Mouse (Mus musculus): ENCODE results near the gene Sap30l. TPM values are rescaled to one million over a fixed set of nuclear protein-coding genes. Genes with fewer than 3 reads are reported as not detected.

Gene Sap30l
- total RNA-seq, 2 experiments from 2014 or later = 4.4 to 4.8 TPM

DNA sequence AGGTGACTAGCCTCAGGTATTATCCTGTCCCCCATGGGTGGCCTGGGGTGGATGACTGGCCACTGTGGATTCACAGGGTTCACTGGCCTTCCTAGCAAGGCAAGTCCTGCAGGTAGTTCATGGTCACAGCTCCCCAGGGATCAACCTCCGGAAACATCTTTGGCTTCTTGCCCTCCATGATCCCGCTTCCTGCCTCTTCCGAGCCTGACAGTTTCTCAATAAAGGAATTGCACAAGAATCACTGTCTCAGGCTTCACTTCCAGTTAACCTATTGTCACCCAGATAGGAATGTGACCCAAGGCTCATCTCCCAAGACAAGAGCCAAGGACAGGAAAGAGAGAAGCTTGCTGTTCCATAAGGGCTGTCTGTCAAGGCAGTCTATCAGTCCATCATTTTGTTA is 49.5 kb downstream of the Sap30l start:
- no peak for ATAC-seq (replicated peaks; ENCODE audit: low FRiP score, poor library complexity, severe bottlenecking)

DNA sequence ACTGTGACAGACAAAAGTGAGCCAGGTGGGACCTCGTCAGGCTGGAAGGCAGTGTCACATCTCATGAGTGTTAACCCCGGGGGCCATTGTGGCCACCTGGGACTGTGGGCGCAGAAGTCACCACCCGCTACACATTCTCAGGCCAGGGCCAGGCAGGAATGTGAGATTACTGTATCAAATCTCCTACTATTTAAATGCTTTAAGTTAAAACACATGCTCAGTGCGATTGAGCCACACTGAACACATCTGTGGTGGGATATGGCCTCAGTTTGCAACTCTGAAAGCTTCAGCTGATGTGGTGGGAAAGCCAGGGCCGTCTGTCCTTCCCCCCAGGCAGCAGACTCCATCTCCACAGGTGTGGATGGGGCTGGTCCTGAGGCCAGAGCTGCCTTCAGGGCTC is 52.1 kb downstream of the Sap30l start:
- no peak for ATAC-seq (replicated peaks; ENCODE audit: low FRiP score, poor library complexity, severe bottlenecking)

GRCm38 (mm10) chr11:57857709-57858108 is 56.3 kb downstream of the Sap30l start:
- no peak for ATAC-seq (replicated peaks; ENCODE audit: low FRiP score, poor library complexity, severe bottlenecking)

Other genes with a start within 250 kb of the Sap30l start
- gene Galnt10, start 156.2 kb upstream of the Sap30l start, total RNA-seq (2015; ENCODE audit: low replicate concordance) = 39.4 and 43.5 TPM in 2 replicates
- 102 and 103 TPM in 2 replicates for gene Galnt10, start 156.2 kb upstream of the Sap30l start, total RNA-seq (2017; ENCODE audit: low replicate concordance)
- gene Hand1, start 31.2 kb downstream of the Sap30l start, total RNA-seq (2015; ENCODE audit: low replicate concordance) = not detected in 2 replicates
- gene Hand1, start 31.2 kb downstream of the Sap30l start, total RNA-seq (2017; ENCODE audit: low replicate concordance) = not detected in 2 replicates
- 24.0 and 31.6 TPM in 2 replicates for gene Larp1, start 207.4 kb downstream of the Sap30l start, total RNA-seq (2015; ENCODE audit: low replicate concordance)
- 13.2 and 13.4 TPM in 2 replicates for gene Larp1, start 207.4 kb downstream of the Sap30l start, total RNA-seq (2017; ENCODE audit: low replicate concordance)